Mouse (Mus musculus): ENCODE measurements around the gene Csl.

The Csl gene

GRCm38 (mm10) chr10:99759558-99759957 lies at the start of gene Csl:
Gene Csl, minus strand, starts transcription at chr10:99759658.
- DNase-seq: no peak

GRCm38 (mm10) chr10:99789418-99789817 lies 30.0 kb upstream of the Csl start:
- DNase-seq: no peak

- DNase-seq: no peak
Observed at GRCm38 (mm10) chr10:99774228-99775120, 15.0 kb upstream of the Csl start.

- DNase-seq: no peak
Observed at GRCm38 (mm10) chr10:99750146-99750545, 9.3 kb downstream of the Csl start.

GRCm38 (mm10) chr10:99748668-99749260 lies 10.7 kb downstream of the Csl start:
- DNase-seq: no peak

- DNase-seq: no peak
Observed at GRCm38 (mm10) chr10:99748009-99748408, 11.4 kb downstream of the Csl start.

- DNase-seq: no peak
Observed at GRCm38 (mm10) chr10:99741609-99742280, 17.7 kb downstream of the Csl start.

- DNase-seq: no peak
Observed at GRCm38 (mm10) chr10:99713129-99713528, 46.3 kb downstream of the Csl start.

GRCm38 (mm10) chr10:99711567-99711966 lies 47.9 kb downstream of the Csl start:
- no peak for DNase-seq

All from cerebellum, adult 18-20 months (tissue).